Comparison of ENCODE assay signal across 10 mouse cellular contexts in the genomic region with DNA sequence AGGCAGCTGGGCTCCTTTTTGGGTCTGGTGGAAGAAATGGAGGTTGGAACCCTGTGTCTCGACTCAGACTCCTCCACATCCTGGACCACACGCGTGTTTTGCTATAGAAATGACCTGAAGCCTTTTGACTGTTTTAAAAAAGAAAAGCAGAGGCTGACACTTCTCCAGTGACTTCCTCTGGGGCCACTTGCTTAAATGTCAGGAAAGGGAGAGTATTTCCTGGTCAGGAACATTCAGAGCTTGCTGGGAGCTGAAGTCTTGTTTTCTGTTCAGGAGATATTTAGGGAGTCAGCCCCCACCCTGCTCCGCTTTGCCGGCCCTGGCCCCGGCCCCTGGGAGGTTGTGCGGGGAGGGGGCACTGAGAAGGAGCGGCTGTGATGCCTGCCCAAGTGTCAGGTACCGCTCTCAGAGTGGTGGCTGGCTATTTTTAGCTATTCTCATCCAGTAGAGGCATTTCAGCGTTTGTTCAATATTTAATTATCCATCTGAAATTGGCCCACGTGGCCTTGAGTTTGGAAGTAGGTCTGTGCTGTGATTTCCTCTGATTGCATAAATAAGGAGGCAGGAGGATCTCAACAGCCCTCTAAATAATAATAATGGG.
DNase-seq lines count a peak whose midpoint lies in the region; ATAC-seq and TF ChIP-seq lines count a peak whose summit lies in the region.
"Had no signal": no experiment of that assay in that cellular context is flagged by ENCODE, and none has a peak within 500 bp of the region (broad histone marks: within the 10 kb centered on the region; RNA-seq: fewer than 3 reads in every experiment).

No protein-coding gene starts in this region.

- no peaks in the 10 kb centered on the region for H3K36me3 ChIP-seq in heart, adult 2 months (ENCODE audit: control insufficient read depth, insufficient read depth, low read length)
- peaks cover 13% of the 10 kb centered on the region; the same call in 1 of the 2 replicates for H3K36me3 ChIP-seq in stomach, embryonic 14.5 days (ENCODE audit: control insufficient read depth, insufficient read depth, low read length)
- H3K36me3 ChIP-seq in stomach, postnatal 0 days (ENCODE audit: control insufficient read depth, insufficient read depth, low read length) = no peaks in the 10 kb centered on the region
- H3K36me3 ChIP-seq in hindbrain, embryonic 15.5 days = no peaks in the 10 kb centered on the region
- no peaks in the 10 kb centered on the region for H3K36me3 ChIP-seq in stomach, embryonic 16.5 days (ENCODE audit: control insufficient read depth, insufficient read depth, low read length)
- H3K36me3 ChIP-seq: neural tube, embryonic 12.5 days had no signal

- peaks cover 8% of the 10 kb centered on the region for H3K79me2 ChIP-seq in heart, adult 2 months (replicated peaks; ENCODE audit: control insufficient read depth, insufficient read depth, low read length)

- no peaks in the 10 kb centered on the region for H3K27me3 ChIP-seq in heart, adult 2 months (ENCODE audit: control insufficient read depth, insufficient read depth, low read length)
- H3K27me3 ChIP-seq in stomach, embryonic 14.5 days (ENCODE audit: control insufficient read depth, insufficient read depth, low read length) = no peaks in the 10 kb centered on the region
- no peaks in the 10 kb centered on the region for H3K27me3 ChIP-seq in stomach, postnatal 0 days (ENCODE audit: control insufficient read depth, insufficient read depth, low read length)
- no peaks in the 10 kb centered on the region for H3K27me3 ChIP-seq in hindbrain, embryonic 15.5 days
- no peaks in the 10 kb centered on the region for H3K27me3 ChIP-seq in stomach, embryonic 16.5 days (ENCODE audit: control insufficient read depth, insufficient read depth, low read length)
- H3K27me3 ChIP-seq: neural tube, embryonic 12.5 days had no signal

- TF ChIP-seq POLR2A in heart, adult 2 months (IDR thresholded peaks at IDR 0.05; ENCODE audit: insufficient read depth, low read depth, low read length) = peak; percentile 47; the same call in 1 of the 2 replicates

- DNase-seq in heart, adult 2 months = peak; percentile 57 to 63
- DNase-seq in heart, postnatal 25 days (ENCODE audit: low spot score) = no peak
- no peak for DNase-seq in stomach, postnatal 0 days (ENCODE audit: low spot score)
- no peak for DNase-seq in adrenal gland, postnatal 4 days (ENCODE audit: low spot score in 2 of 2)
- DNase-seq: liver, embryonic 13.5 days had no signal

- TF ChIP-seq CTCF in heart, adult 2 months (IDR thresholded peaks at IDR 0.05) = no peak
- no peak for TF ChIP-seq CTCF in stomach, postnatal 0 days (IDR thresholded peaks at IDR 0.05; ENCODE audit: low read depth)

- intact Hi-C loops in heart, adult 2 months (cut with DNase I) = no loop called here
- intact Hi-C loops in heart, postnatal 25 days (cut with DNase I) = loop anchor here (2.0 kb wide), 2 partner anchors 17 to 39 kb away; no protein-coding TSS in a partner anchor

- TF ChIP-seq EP300 in heart, adult 2 months (IDR thresholded peaks at IDR 0.05; ENCODE audit: insufficient read depth, low read depth, low read length) = 0 out of 2 replicates have a peak, but pooled peaks have one; percentile 13
- no peak for TF ChIP-seq EP300 in stomach, postnatal 0 days (optimal IDR thresholded peaks at IDR 0.05)

- peak overlapping the region; percentile 59 for H3K9ac ChIP-seq in heart, adult 2 months (ENCODE audit: low read depth, low read length)
- no peak overlapping the region; the same call in 1 of the 2 replicates for H3K9ac ChIP-seq in stomach, embryonic 14.5 days (replicated peaks; ENCODE audit: low read depth, low read length)
- H3K9ac ChIP-seq in stomach, postnatal 0 days (ENCODE audit: low read length) = no peak overlapping the region
- no peak overlapping the region for H3K9ac ChIP-seq in hindbrain, embryonic 15.5 days
- no peak overlapping the region for H3K9ac ChIP-seq in stomach, embryonic 16.5 days (ENCODE audit: low read length)
- H3K9ac ChIP-seq: liver, embryonic 13.5 days; neural tube, embryonic 12.5 days had no signal

- peak overlapping the region; percentile 36 for H3K4me3 ChIP-seq in heart, adult 2 months
- H3K4me3 ChIP-seq in stomach, embryonic 14.5 days (ENCODE audit: low read depth, low read length) = no peak overlapping the region
- H3K4me3 ChIP-seq in stomach, postnatal 0 days (ENCODE audit: low read depth, low read length) = no peak overlapping the region
- H3K4me3 ChIP-seq in hindbrain, embryonic 15.5 days = no peak overlapping the region
- H3K4me3 ChIP-seq in stomach, embryonic 16.5 days (replicated peaks; ENCODE audit: low read length) = no peak overlapping the region
- H3K4me3 ChIP-seq: liver, embryonic 13.5 days; neural tube, embryonic 12.5 days had no signal

- H3K4me1 ChIP-seq in heart, adult 2 months (ENCODE audit: control insufficient read depth, insufficient read depth, low read length) = peaks cover 19% of the 10 kb centered on the region
- H3K4me1 ChIP-seq in stomach, embryonic 14.5 days (ENCODE audit: control insufficient read depth, insufficient read depth, low read length) = peaks cover 48% of the 10 kb centered on the region
- peaks cover 13% of the 10 kb centered on the region for H3K4me1 ChIP-seq in stomach, postnatal 0 days (replicated peaks; ENCODE audit: control insufficient read depth, insufficient read depth)
- peaks cover 37% of the 10 kb centered on the region for H3K4me1 ChIP-seq in hindbrain, embryonic 15.5 days (replicated peaks)
- peaks cover 45% of the 10 kb centered on the region for H3K4me1 ChIP-seq in stomach, embryonic 16.5 days (ENCODE audit: control insufficient read depth, insufficient read depth, low read length)

- 23% methylated on average over 11 of the region's 11 CpGs for WGBS in heart, adult 2 months
- WGBS in stomach, embryonic 14.5 days = 38% methylated on average over 11 of the region's 11 CpGs
- WGBS in stomach, postnatal 0 days = 40% methylated on average over 11 of the region's 11 CpGs
- 50% methylated on average over 11 of the region's 11 CpGs for WGBS in hindbrain, embryonic 15.5 days
- 37% methylated on average over 11 of the region's 11 CpGs for WGBS in stomach, embryonic 16.5 days

- no peaks in the 10 kb centered on the region for H3K9me3 ChIP-seq in stomach, embryonic 14.5 days (ENCODE audit: control insufficient read depth, low read depth, low read length)
- no peaks in the 10 kb centered on the region for H3K9me3 ChIP-seq in stomach, postnatal 0 days (ENCODE audit: control insufficient read depth, low read length)
- H3K9me3 ChIP-seq in hindbrain, embryonic 15.5 days = no peaks in the 10 kb centered on the region
- no peaks in the 10 kb centered on the region for H3K9me3 ChIP-seq in stomach, embryonic 16.5 days (replicated peaks; ENCODE audit: control insufficient read depth, low read length)
- H3K9me3 ChIP-seq: liver, embryonic 13.5 days; neural tube, embryonic 12.5 days had no signal

- ATAC-seq in stomach, embryonic 14.5 days (ENCODE audit: insufficient number of reproducible peaks, insufficient read depth, low FRiP score, low read depth) = no peak
- no peak for ATAC-seq in stomach, postnatal 0 days (ENCODE audit: low FRiP score, low TSS enrichment)
- ATAC-seq in hindbrain, embryonic 15.5 days (ENCODE audit: low FRiP score, low read depth) = 0 out of 2 replicates have a peak, but pooled peaks have one; percentile 28
- no peak for ATAC-seq in stomach, embryonic 16.5 days (ENCODE audit: insufficient read depth, low FRiP score)
- ATAC-seq in megakaryocyte-erythroid progenitor cell, adult 5-6 weeks (replicated peaks; ENCODE audit: low FRiP score, low TSS enrichment, poor library complexity, severe bottlenecking) = no peak

- H3K4me2 ChIP-seq in stomach, embryonic 14.5 days (replicated peaks; ENCODE audit: low read depth, low read length) = no peak overlapping the region
- no peak overlapping the region for H3K4me2 ChIP-seq in stomach, postnatal 0 days (replicated peaks; ENCODE audit: low read depth)
- H3K4me2 ChIP-seq in hindbrain, embryonic 15.5 days = no peak overlapping the region
- H3K4me2 ChIP-seq in stomach, embryonic 16.5 days (ENCODE audit: low read depth, low read length) = no peak overlapping the region
- H3K4me2 ChIP-seq: liver, embryonic 13.5 days; neural tube, embryonic 12.5 days had no signal

- H3K27ac ChIP-seq in heart, adult 2 months = peak overlapping the region; percentile 91
- peak overlapping the region; percentile 40; the same call in 1 of the 2 replicates for H3K27ac ChIP-seq in stomach, embryonic 14.5 days (ENCODE audit: low read length)
- H3K27ac ChIP-seq in stomach, postnatal 0 days (replicated peaks) = no peak overlapping the region; the same call in 1 of the 2 replicates
- peak overlapping the region; percentile 54; the same call in 1 of the 2 replicates for H3K27ac ChIP-seq in hindbrain, embryonic 15.5 days (replicated peaks)
- H3K27ac ChIP-seq in stomach, embryonic 16.5 days (ENCODE audit: low read length) = peak overlapping the region; percentile 32
- H3K27ac ChIP-seq: liver, embryonic 13.5 days had no signal

Comparison
In these comparisons a context has a peak if more than half of its experiments do, and no peak if none do; other contexts are left out.
1. DNase-seq: peak in heart, adult 2 months (2 of 2); none in heart, postnatal 25 days (single experiment), stomach, postnatal 0 days (single experiment) and adrenal gland, postnatal 4 days (0 of 2).